In genomic region chr15:27774481-27774880, GRCm38 (mm10) we compare ENCODE assay signal across 20 mouse cellular contexts.
"Had no signal": no experiment of that assay in that cellular context is flagged by ENCODE, and none has a peak within 500 bp of the region (broad histone marks: within the 10 kb centered on the region; RNA-seq: fewer than 3 reads in every experiment).

No protein-coding gene starts in this region.

- DNase-seq: liver, postnatal 0 days; lung, adult 2 months; lung, postnatal 14 days; lung, postnatal 36 days; midbrain, embryonic 14.5 days; right cerebral cortex, postnatal 14 days; thymus, adult 18-20 months; thymus, postnatal 14 days; thymus, postnatal 36 days had no signal

- H3K27ac ChIP-seq: lung, embryonic 15.5 days; macrophage; midbrain, embryonic 10.5 days; midbrain, embryonic 12.5 days; neural tube, embryonic 15.5 days; stomach, embryonic 15.5 days; stomach, postnatal 0 days had no signal

- H3K27me3 ChIP-seq: lung, embryonic 15.5 days; midbrain, embryonic 12.5 days; neural tube, embryonic 13.5 days; neural tube, embryonic 15.5 days; stomach, embryonic 15.5 days had no signal

- H3K4me2 ChIP-seq: lung, embryonic 15.5 days; midbrain, embryonic 12.5 days; neural tube, embryonic 13.5 days; neural tube, embryonic 15.5 days; stomach, embryonic 15.5 days had no signal

- H3K4me3 ChIP-seq: lung, embryonic 15.5 days; midbrain, embryonic 10.5 days; midbrain, embryonic 12.5 days; myocyte; neural tube, embryonic 13.5 days; neural tube, embryonic 15.5 days; stomach, embryonic 15.5 days had no signal

- H3K9ac ChIP-seq: liver, postnatal 0 days; lung, embryonic 15.5 days; midbrain, embryonic 12.5 days; neural tube, embryonic 13.5 days; neural tube, embryonic 15.5 days; stomach, embryonic 15.5 days had no signal

- H3K9me3 ChIP-seq: lung, embryonic 15.5 days; midbrain, embryonic 10.5 days; midbrain, embryonic 12.5 days; neural tube, embryonic 13.5 days; neural tube, embryonic 15.5 days; stomach, embryonic 15.5 days had no signal

- ATAC-seq: liver, postnatal 0 days; lung, postnatal 0 days; midbrain, embryonic 16.5 days had no signal
